Mouse (Mus musculus) liver, embryonic 14.5 days (tissue): ENCODE results near the gene Nsmf.

Source experiments
- CTCF ChIP-seq: IDR thresholded peaks from 2 replicates; pipeline ENCODE4 v1.5.1; 2016; ENCODE audit warnings: antibody characterized with exemption, low read depth, control low read depth
- EP300 ChIP-seq: IDR thresholded peaks from 2 replicates; pipeline ENCODE4 v1.6.1; 2016; ENCODE audit warnings: antibody characterized with exemption, low read depth

- no peak for TF ChIP-seq CTCF
- no peak for TF ChIP-seq EP300
Measured at GRCm38 (mm10) chr2:25075506-25075905, 21.4 kb downstream of the Nsmf start.
